Mouse (Mus musculus) midbrain, embryonic 14.5 days (tissue): ENCODE data around the gene Sept3. TPM values are rescaled to one million over a fixed set of nuclear protein-coding genes. Genes with fewer than 3 reads are reported as not detected.

Experiments used
- ATAC-seq: fragments of 200-750 bp; cut with Nextera tagmentation; 2 replicates; pipeline ENCODE4 v1.8.0; 2017; ENCODE audit warnings: moderate number of reproducible peaks, moderate library complexity; ENCODE audit not compliant: low FRiP score, low TSS enrichment
- DNase-seq: peaks from one replicate; pipeline ENCODE4 v3.0.0-alpha.2; 2015
- H3K27ac ChIP-seq: fragments of 300-500 bp; sonication (generic); replicated peaks from 2 replicates; pipeline ENCODE4 v1.5.1; 2014; ENCODE audit warnings: mild to moderate bottlenecking, low read depth, low read length, moderate library complexity
- H3K27me3 ChIP-seq: fragments of 300-500 bp; sonication (generic); 2 replicates; pipeline ENCODE4 v1.6.1; 2014; ENCODE audit warnings: low read length, control low read depth, mixed read lengths; ENCODE audit not compliant: control insufficient read depth, insufficient read depth
- H3K36me3 ChIP-seq: fragments of 300-500 bp; sonication (generic); 2 replicates; pipeline ENCODE4 v1.6.1; 2014; ENCODE audit warnings: low read length, control low read depth; ENCODE audit not compliant: control insufficient read depth, insufficient read depth
- H3K4me1 ChIP-seq: fragments of 300-500 bp; sonication (generic); 2 replicates; pipeline ENCODE4 v1.6.1; 2014; ENCODE audit warnings: mild to moderate bottlenecking, antibody characterized with exemption, low read length, control low read depth; ENCODE audit not compliant: control insufficient read depth, insufficient read depth
- H3K4me2 ChIP-seq: fragments of 300-500 bp; sonication (generic); 2 replicates; pipeline ENCODE4 v1.6.1; 2014; ENCODE audit warnings: mild to moderate bottlenecking, low read length, moderate library complexity
- H3K4me3 ChIP-seq: fragments of 300-500 bp; sonication (generic); replicated peaks from 2 replicates; pipeline ENCODE4 v1.5.1; 2014; ENCODE audit warnings: low read depth, low read length
- H3K9ac ChIP-seq: fragments of 300-500 bp; sonication (generic); replicated peaks from 2 replicates; pipeline ENCODE4 v1.6.1; 2014; ENCODE audit warnings: mild to moderate bottlenecking, low read length, moderate library complexity
- H3K9me3 ChIP-seq: fragments of 300-500 bp; sonication (generic); 2 replicates; pipeline ENCODE4 v1.6.1; 2016; ENCODE audit warnings: low read length, control low read depth, mixed read lengths; ENCODE audit not compliant: control insufficient read depth
- WGBS: fragments of 180-500 bp; shearing (Covaris S2); extraction: QIAGEN DNeasy Blood & Tissue Kit; methylation state at CpG from one replicate; pipeline ENCODE4 v1.1.7; 2014; 5-methylcytosine and 5-hydroxymethylcytosine counted together
- polyA plus RNA-seq: library from polyadenylated mRNA; unstranded; fragments of >200 nt; fragmentation: Nextera tagmentation; extraction: Ambion mirVana; gene quantifications from 2 replicates; pipeline ENCODE4 v1.2.1, GENCODE M21; 2014

The Sept3 gene
- polyA plus RNA-seq, 1 experiment from 2014 or later: 403 TPM

DNA sequence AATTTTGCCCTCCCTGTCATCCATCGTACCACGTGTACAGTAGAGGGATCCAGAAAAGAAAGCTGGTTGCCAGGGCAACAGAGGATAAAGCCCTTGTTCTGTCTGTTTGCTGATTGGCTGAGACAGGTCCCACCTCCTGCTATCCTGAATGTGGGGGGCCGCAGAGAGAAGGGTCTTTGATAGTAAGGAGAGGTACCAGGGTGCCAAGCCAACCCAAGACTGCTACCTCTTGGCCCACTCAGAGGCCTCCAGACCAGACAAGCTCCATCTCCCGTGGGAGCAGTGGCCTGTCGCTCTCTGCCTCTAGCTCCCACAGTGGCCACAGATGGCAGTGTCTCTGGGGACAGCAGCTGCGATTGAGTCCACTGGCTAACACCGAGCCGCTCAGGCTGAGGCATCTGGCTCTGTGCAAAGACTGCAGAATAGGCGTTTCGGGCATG lies 18.7 kb upstream of the Sept3 start:
- Histone ChIP-seq H3K9ac (peak overlapping the region; percentile 70), H3K27ac (peak overlapping the region; percentile 90), H3K36me3 (peaks cover 2% of the 10 kb centered on the region; the same call in 1 of the 2 replicates), H3K27me3 (no peaks in the 10 kb centered on the region), H3K9me3 (no peaks in the 10 kb centered on the region), H3K4me3 (peak overlapping the region; percentile 53), H3K4me1 (peaks cover 28% of the 10 kb centered on the region), H3K4me2 (peak overlapping the region; percentile 61)
- peak; percentile 94 for DNase-seq
- peak; percentile 93 for ATAC-seq
- 1% methylated on average over 10 of the region's 10 CpGs for WGBS

- Histone ChIP-seq H3K4me1 (peaks cover 28% of the 10 kb centered on the region), H3K27me3 (no peaks in the 10 kb centered on the region), H3K4me2 (no peak overlapping the region), H3K36me3 (peaks cover 2% of the 10 kb centered on the region; the same call in 1 of the 2 replicates), H3K4me3 (no peak overlapping the region), H3K9ac (no peak overlapping the region), H3K27ac (no peak overlapping the region), H3K9me3 (no peaks in the 10 kb centered on the region)
- DNase-seq (peak; percentile 78), ATAC-seq (no peak)
- WGBS: 12% methylated on average over 16 of the region's 16 CpGs
Observed at GRCm38 (mm10) chr15:82259510-82259909, 15.2 kb upstream of the Sept3 start.

GRCm38 (mm10) chr15:82266356-82266755 lies 8.3 kb upstream of the Sept3 start:
- no peaks in the 10 kb centered on the region for H3K36me3 ChIP-seq
- peaks cover 15% of the 10 kb centered on the region for H3K4me1 ChIP-seq
- no peaks in the 10 kb centered on the region for H3K27me3 ChIP-seq
- H3K4me3 ChIP-seq: no peak overlapping the region
- H3K9ac ChIP-seq: no peak overlapping the region
- ATAC-seq (no peak), DNase-seq (peak; percentile 87)
- H3K27ac ChIP-seq: no peak overlapping the region
- WGBS: 15% methylated on average over 6 of the region's 6 CpGs
- no peak overlapping the region for H3K4me2 ChIP-seq
- H3K9me3 ChIP-seq: no peaks in the 10 kb centered on the region

GRCm38 (mm10) chr15:82268185-82268584 lies 6.5 kb upstream of the Sept3 start:
- no peaks in the 10 kb centered on the region for H3K27me3 ChIP-seq
- peaks cover 15% of the 10 kb centered on the region for H3K4me1 ChIP-seq
- H3K27ac ChIP-seq: peak overlapping the region; percentile 64
- H3K36me3 ChIP-seq: no peaks in the 10 kb centered on the region
- WGBS: 3% methylated on average over 3 of the region's 3 CpGs
- H3K4me2 ChIP-seq: no peak overlapping the region
- 0 out of 2 replicates have a peak overlapping the region, but pooled peaks have one; percentile 27 for H3K9ac ChIP-seq
- no peaks in the 10 kb centered on the region for H3K9me3 ChIP-seq
- no peak overlapping the region for H3K4me3 ChIP-seq
- no peak for ATAC-seq
- peak; percentile 85 for DNase-seq

DNA sequence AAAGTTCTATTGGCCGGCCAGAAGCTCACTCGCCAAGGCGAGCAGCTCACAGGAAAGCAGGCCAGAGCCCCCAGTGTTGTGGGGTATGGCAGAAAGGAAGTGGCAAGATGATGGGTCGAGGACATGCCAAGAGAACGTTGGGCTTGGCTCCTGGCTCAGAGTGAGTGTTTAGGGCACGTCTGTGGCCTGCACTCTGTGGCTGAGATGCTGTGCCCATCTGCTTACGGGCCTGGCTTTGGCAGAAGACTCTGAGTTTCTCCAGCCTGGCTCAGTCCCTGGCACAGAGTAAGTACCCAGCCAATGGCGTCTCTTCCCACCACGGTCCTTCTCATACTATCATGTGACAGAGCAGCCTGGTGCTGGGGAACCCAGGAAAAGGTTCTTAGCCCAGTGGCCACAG lies 5.9 kb upstream of the Sept3 start:
- H3K4me3 ChIP-seq: no peak overlapping the region
- no peak overlapping the region for H3K4me2 ChIP-seq
- H3K9ac ChIP-seq: peak overlapping the region; percentile 20; the same call in 1 of the 2 replicates
- ATAC-seq (no peak), DNase-seq (no peak)
- WGBS: 81% methylated on average over 9 of the region's 9 CpGs
- peak overlapping the region; percentile 64 for H3K27ac ChIP-seq
- H3K4me1 ChIP-seq: peaks cover 15% of the 10 kb centered on the region
- H3K36me3 ChIP-seq: no peaks in the 10 kb centered on the region
- no peaks in the 10 kb centered on the region for H3K9me3 ChIP-seq
- 0 out of 2 replicates have a peak, but pooled peaks cover 5% of the 10 kb centered on the region for H3K27me3 ChIP-seq

- no peak overlapping the region for H3K9ac ChIP-seq
Observed at GRCm38 (mm10) chr15:82271201-82271600, 3.5 kb upstream of the Sept3 start.

DNA sequence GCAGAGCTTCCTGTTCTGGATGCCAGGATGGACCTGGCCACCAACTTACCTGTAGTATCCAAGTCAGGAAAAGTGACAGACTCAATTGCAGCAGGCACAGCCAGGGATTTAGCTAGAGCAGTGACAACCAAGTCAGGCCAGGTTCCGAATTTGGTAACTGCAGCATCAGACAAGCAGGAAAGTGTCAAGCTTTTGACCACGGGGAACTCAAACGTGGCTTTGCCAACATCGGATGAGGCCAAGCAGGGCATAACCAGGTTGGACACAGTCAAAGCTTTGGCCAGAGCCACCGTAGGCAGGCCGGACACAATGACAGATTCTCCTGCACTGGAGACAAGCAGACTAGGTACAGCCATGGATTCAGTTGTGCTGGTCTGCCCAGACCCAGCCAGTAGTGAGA lies 2.4 kb upstream of the Sept3 start:
- Histone ChIP-seq H3K9ac (no peak overlapping the region), H3K4me2 (no peak overlapping the region), H3K27ac (no peak overlapping the region), H3K9me3 (no peaks in the 10 kb centered on the region), H3K27me3 (0 out of 2 replicates have a peak, but pooled peaks cover 8% of the 10 kb centered on the region), H3K36me3 (no peaks in the 10 kb centered on the region), H3K4me1 (peaks cover 27% of the 10 kb centered on the region), H3K4me3 (no peak overlapping the region)
- ATAC-seq (no peak), DNase-seq (no peak)
- 90% methylated on average over 6 of the region's 6 CpGs for WGBS

More at GRCm38 (mm10) chr15:82271201-82271600, 3.5 kb upstream of the Sept3 start:
- peak; percentile 93 for DNase-seq
- peaks cover 16% of the 10 kb centered on the region for H3K4me1 ChIP-seq
- no peak for ATAC-seq
- no peaks in the 10 kb centered on the region for H3K36me3 ChIP-seq
- 4% methylated on average over 5 of the region's 5 CpGs for WGBS
- no peak overlapping the region for H3K4me3 ChIP-seq
- no peak overlapping the region for H3K27ac ChIP-seq
- H3K27me3 ChIP-seq: 0 out of 2 replicates have a peak, but pooled peaks cover 8% of the 10 kb centered on the region
- no peaks in the 10 kb centered on the region for H3K9me3 ChIP-seq
- no peak overlapping the region for H3K4me2 ChIP-seq

GRCm38 (mm10) chr15:82274927-82275901 lies 521 bp downstream of the Sept3 start:
- H3K9ac ChIP-seq: peak overlapping the region; percentile 92
- under 1% methylated on average over 84 of the region's 86 CpGs for WGBS
- H3K9me3 ChIP-seq: no peaks in the 10 kb centered on the region
- peaks cover 24% of the 10 kb centered on the region for H3K4me1 ChIP-seq
- peak overlapping the region; percentile 96 for H3K4me2 ChIP-seq
- ATAC-seq: peak; percentile 77
- peaks cover 22% of the 10 kb centered on the region for H3K36me3 ChIP-seq
- H3K27me3 ChIP-seq: 0 out of 2 replicates have a peak, but pooled peaks cover 8% of the 10 kb centered on the region
- peak; percentile 90 for DNase-seq
- H3K27ac ChIP-seq: peak overlapping the region; percentile 98
- peak overlapping the region; percentile 86 for H3K4me3 ChIP-seq
